Mouse (Mus musculus) C2C12 (cell line): Measurements from ENCODE around the gene Sppl2b. TPM values are rescaled to one million over a fixed set of nuclear protein-coding genes. Genes with fewer than 3 reads are reported as not detected.
"Not testable (repeated sequence)": the region's sequence is repeated elsewhere in the genome, so short reads cannot be mapped to it uniquely, and the experiment has no call there.

Source experiments
- H3K27me3 ChIP-seq: one replicate; pipeline ENCODE4 v1.6.1; 2011; ENCODE audit not compliant: control insufficient read depth, insufficient read depth, insufficient read length
- H3K36me3 ChIP-seq: one replicate; pipeline ENCODE4 v1.6.1; 2011; ENCODE audit not compliant: control insufficient read depth, insufficient read depth
- H3K4me3 ChIP-seq: one replicate; pipeline ENCODE4 v1.5.1; 2011; ENCODE audit warnings: mild to moderate bottlenecking, control low read depth; ENCODE audit not compliant: poor library complexity, insufficient read depth, severe bottlenecking
- H3K79me2 ChIP-seq: one replicate; pipeline ENCODE4 v1.6.1; 2011; ENCODE audit not compliant: control insufficient read depth, insufficient read depth
- H3K79me3 ChIP-seq: one replicate; pipeline ENCODE4 v1.6.1; 2011; ENCODE audit warnings: low read depth, control low read depth
- H3ac ChIP-seq: one replicate; pipeline ENCODE3; 2011; ENCODE audit warnings: low read depth; ENCODE audit not compliant: control insufficient read depth, insufficient read length
- CEBPB ChIP-seq: IDR thresholded peaks from one replicate; pipeline ENCODE4 v1.6.1; 2011; ENCODE audit warnings: low read depth, mild to moderate bottlenecking, control low read depth, moderate library complexity
- CTCF ChIP-seq: IDR thresholded peaks from one replicate; pipeline ENCODE4 v1.5.1; 2011; ENCODE audit not compliant: control insufficient read depth, insufficient read depth, insufficient read length
- FOSL1 ChIP-seq: IDR thresholded peaks from one replicate; pipeline ENCODE4 v1.8.0; 2011; ENCODE audit warnings: mild to moderate bottlenecking, low read length; ENCODE audit not compliant: poor library complexity, insufficient read depth, severe bottlenecking
- MAX ChIP-seq: IDR thresholded peaks from one replicate; pipeline ENCODE4 v1.6.1; 2011; ENCODE audit warnings: mild to moderate bottlenecking, control low read depth
- MYOD1 ChIP-seq: IDR thresholded peaks from one replicate; pipeline ENCODE4 v1.6.1; 2011; ENCODE audit warnings: low read depth; ENCODE audit not compliant: control insufficient read depth, insufficient read length
- MYOG ChIP-seq: IDR thresholded peaks from one replicate; pipeline ENCODE4 v1.6.1; 2011; ENCODE audit not compliant: control insufficient read depth, insufficient read length; ENCODE audit errors: extremely low read depth
- USF1 ChIP-seq: IDR thresholded peaks from one replicate; pipeline ENCODE4 v1.6.1; 2011; ENCODE audit warnings: low read depth, mild to moderate bottlenecking, control low read depth, moderate library complexity
- polyA plus RNA-seq: library from polyadenylated mRNA; unstranded; fragments of >200 nt; fragmentation: generic; extraction: Trizol; gene quantifications from one replicate; pipeline ENCODE4 v1.2.1, GENCODE M21; 2012; ENCODE audit warnings: missing spikeins

Sppl2b gene
- polyA plus RNA-seq, 1 experiment, result 31.2 TPM

DNA sequence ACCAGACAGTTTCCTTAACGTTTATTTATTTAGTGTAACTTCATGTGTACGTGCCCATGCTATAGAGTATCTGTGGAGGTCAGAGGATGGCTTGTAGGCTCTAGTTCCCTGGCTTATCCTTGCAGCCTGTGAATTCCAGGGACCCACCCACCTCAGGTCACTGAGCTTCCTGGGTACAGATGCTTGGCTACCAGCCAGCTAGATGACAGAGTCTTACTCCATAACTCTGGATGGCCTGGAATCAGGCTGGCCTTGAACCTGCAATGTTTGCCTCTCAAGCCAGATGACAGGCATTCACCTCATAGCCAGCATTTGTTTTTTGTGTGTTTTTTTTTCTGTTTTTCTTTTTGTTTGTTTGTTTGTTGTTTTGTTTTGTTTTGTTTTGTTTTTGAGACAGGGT is 37.9 kb upstream of the Sppl2b start:
- Histone ChIP-seq H3K4me3 (no peak overlapping the region), H3K79me3 (no peaks in the 10 kb centered on the region), H3K36me3 (no peaks in the 10 kb centered on the region), H3K79me2 (no peaks in the 10 kb centered on the region), H3K27me3 (no peaks in the 10 kb centered on the region), H3ac (no peak overlapping the region)
- no peak for TF ChIP-seq CEBPB
- TF ChIP-seq CTCF, result no peak
- no peak for TF ChIP-seq MAX
- no peak for TF ChIP-seq MYOG
- TF ChIP-seq USF1, result no peak
- no peak for TF ChIP-seq MYOD1
- TF ChIP-seq FOSL1, result no peak

DNA sequence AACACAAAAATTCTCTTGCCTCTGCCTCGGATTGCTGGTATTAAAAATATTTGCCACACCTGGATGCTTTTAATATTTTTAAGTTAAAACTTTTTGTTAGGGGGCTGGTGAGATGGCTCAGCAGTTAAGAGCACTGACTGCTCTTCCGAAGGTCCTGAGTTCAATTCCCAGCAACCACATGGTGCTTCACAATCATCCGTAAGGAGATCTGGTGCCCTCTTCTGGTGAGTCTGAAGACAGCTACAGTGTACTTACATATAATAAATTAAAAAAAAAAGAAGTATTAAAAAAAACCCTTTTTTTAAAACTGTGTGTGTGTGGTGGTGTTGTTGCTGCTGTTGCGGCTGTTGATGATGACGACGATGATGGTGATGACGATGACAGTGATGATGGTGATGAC is 37.1 kb upstream of the Sppl2b start:
- not testable (repeated sequence) for H3ac ChIP-seq, H3K4me3 ChIP-seq, H3K79me3 ChIP-seq, H3K36me3 ChIP-seq, H3K79me2 ChIP-seq, H3K27me3 ChIP-seq

DNA sequence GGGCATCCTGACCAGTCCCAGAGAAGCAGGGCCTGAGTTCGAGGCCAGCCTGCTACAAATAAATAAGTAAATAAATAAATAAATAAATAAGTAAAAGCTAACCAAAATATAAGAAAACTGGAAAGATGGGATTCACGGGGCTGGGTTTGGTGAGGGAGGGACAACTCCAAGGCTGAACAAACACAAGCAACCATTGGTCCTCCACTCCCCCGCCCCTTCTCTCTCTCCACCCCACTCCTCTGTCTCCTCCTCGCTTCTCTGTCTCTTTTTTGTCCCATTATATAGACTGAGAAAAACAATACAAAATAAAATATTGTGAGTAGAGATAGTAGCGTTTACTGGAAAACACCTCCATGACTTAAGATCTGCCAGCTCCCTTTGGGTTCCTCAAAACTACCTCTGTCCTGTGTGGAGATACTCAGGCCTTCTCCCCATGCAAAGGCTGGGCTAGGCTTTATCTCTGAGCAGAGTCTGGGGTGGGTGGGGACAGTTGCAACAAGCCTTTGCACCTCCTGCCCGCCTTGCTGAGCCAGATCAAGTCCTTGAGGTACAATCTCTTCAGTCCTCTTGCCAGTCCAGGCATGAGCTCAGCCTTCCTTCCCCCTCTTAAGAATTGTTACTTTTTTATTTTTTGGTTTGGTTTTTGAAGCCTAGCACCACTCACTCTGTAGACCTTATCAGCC is 36.3 kb upstream of the Sppl2b start:
- TF ChIP-seq USF1, result no peak
- no peak for TF ChIP-seq MYOD1
- no peak for TF ChIP-seq MAX
- TF ChIP-seq MYOG, result no peak
- TF ChIP-seq CTCF, result no peak
- no peak for TF ChIP-seq FOSL1
- TF ChIP-seq CEBPB, result no peak
- no peaks in the 10 kb centered on the region for H3K79me3 ChIP-seq

DNA sequence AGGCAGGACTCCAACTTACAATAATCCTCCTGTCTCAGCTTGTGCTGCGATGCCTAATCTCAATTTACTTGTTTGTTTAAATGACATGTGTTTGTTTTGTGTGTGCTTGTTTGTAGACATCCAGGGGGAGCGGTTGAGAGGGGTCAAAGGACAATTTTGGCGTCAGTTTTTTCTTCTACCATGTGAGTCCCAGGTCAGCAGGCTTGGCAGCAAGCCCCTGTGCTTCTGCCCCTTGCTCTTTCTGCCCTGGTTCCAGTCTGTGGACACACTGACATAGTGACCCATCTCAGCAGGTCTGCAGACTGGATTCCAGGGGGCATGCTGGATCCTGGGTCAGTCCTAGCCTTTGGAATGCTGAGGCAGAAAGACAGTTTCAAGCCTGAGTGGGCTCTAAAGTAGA is 35.7 kb upstream of the Sppl2b start:
- Histone ChIP-seq H3K79me3 (no peaks in the 10 kb centered on the region), H3K79me2 (no peaks in the 10 kb centered on the region), H3K27me3 (no peaks in the 10 kb centered on the region), H3K4me3 (no peak overlapping the region), H3K36me3 (no peaks in the 10 kb centered on the region), H3ac (no peak overlapping the region)
- no peak for TF ChIP-seq MYOG
- no peak for TF ChIP-seq MYOD1
- TF ChIP-seq MAX, result no peak
- TF ChIP-seq USF1, result no peak
- no peak for TF ChIP-seq CTCF
- no peak for TF ChIP-seq FOSL1
- TF ChIP-seq CEBPB, result no peak

More for the DNA sequence above, 36.3 kb upstream of the Sppl2b start:
- Histone ChIP-seq H3K36me3 (no peaks in the 10 kb centered on the region), H3ac (no peak overlapping the region), H3K27me3 (no peaks in the 10 kb centered on the region), H3K79me2 (no peaks in the 10 kb centered on the region), H3K4me3 (no peak overlapping the region)

DNA sequence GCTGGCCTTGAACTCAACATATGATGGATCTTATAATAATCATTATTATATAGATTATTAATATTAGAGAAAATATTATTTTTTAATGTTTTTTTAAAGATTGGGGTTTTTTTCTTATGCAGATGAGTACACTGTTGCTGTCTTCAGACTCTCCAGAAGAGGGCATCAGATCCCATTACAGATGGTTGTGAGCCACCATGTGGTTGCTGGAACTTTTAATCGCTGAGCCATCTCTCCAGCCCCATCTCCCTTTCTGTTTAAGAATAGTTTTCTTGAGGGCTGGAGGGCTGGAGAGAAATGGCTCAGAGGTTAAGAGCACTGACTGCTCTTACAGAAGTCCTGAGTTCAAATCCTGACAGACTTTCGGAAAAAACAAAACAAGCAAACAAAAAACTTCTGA is 33.1 kb upstream of the Sppl2b start:
- no peaks in the 10 kb centered on the region for H3K36me3 ChIP-seq
- peaks cover under 1% of the 10 kb centered on the region for H3K79me3 ChIP-seq
- no peak overlapping the region for H3K4me3 ChIP-seq
- no peak overlapping the region for H3ac ChIP-seq
- peaks cover 5% of the 10 kb centered on the region for H3K79me2 ChIP-seq
- no peak for TF ChIP-seq FOSL1
- TF ChIP-seq MYOD1, result no peak
- peak; percentile 52 for TF ChIP-seq MAX
- TF ChIP-seq CTCF, result peak; percentile 20
- H3K27me3 ChIP-seq, result no peaks in the 10 kb centered on the region

DNA sequence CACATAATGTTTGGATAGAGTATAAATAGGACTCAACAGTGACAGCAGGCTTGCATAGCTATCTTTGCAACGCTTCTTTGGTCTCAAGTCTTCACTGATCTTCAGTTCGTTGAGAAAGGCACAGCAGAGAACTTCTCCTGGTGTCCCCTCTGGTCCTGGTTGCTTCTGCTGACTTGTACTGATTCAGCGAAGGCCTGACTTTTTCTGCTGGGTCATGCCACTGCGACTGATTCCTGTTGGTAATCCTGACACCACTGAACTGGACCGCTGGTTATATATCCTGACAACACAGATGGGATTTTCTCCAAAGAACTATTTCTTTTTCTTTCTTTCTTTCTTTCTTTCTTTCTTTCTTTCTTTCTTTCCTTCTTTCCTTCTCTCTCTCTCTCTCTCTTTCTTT is 32.5 kb upstream of the Sppl2b start:
- Histone ChIP-seq H3K36me3 (no peaks in the 10 kb centered on the region), H3K4me3 (no peak overlapping the region), H3K79me2 (peaks cover 11% of the 10 kb centered on the region), H3K27me3 (no peaks in the 10 kb centered on the region), H3ac (no peak overlapping the region), H3K79me3 (peaks cover 6% of the 10 kb centered on the region)
- no peak for TF ChIP-seq USF1
- no peak for TF ChIP-seq MYOD1
- TF ChIP-seq FOSL1, result no peak
- no peak for TF ChIP-seq MAX
- TF ChIP-seq CEBPB, result no peak
- TF ChIP-seq CTCF, result no peak
- TF ChIP-seq MYOG, result no peak

DNA sequence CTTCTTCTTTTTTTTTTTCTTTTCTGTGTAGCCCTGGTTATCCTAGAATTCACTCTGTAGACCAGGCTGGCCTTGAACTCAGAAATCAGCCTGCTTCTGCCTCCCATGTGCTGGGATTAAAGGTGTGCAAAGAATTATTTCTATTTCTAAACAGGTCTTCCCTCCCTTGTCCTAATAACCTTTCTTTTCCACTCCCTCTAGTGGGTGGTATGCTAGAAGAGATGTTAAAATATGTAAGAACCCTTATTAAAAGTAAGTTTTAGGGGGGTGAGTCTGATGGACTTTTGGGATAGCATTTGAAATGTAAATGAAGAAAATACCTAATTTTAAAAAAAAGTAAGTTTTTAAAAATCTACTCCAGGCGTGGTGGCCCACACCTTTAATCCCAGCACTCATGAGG is 31.8 kb upstream of the Sppl2b start:
- H3K36me3 ChIP-seq, result peaks cover 1% of the 10 kb centered on the region
- H3K4me3 ChIP-seq, result no peak overlapping the region
- peaks cover 18% of the 10 kb centered on the region for H3K79me2 ChIP-seq
- H3ac ChIP-seq, result no peak overlapping the region
- no peaks in the 10 kb centered on the region for H3K27me3 ChIP-seq
- H3K79me3 ChIP-seq, result peaks cover 14% of the 10 kb centered on the region
- TF ChIP-seq MAX, result no peak
- TF ChIP-seq CTCF, result no peak
- TF ChIP-seq CEBPB, result no peak
- no peak for TF ChIP-seq MYOG
- TF ChIP-seq MYOD1, result no peak
- no peak for TF ChIP-seq USF1
- TF ChIP-seq FOSL1, result no peak
